Mouse (Mus musculus) forebrain, postnatal 0 days (tissue): ENCODE measurements around the gene Zbtb22. TPM values are rescaled to one million over a fixed set of nuclear protein-coding genes. Genes with fewer than 3 reads are reported as not detected.
"Not testable (repeated sequence)": the region's sequence is repeated elsewhere in the genome, so short reads cannot be mapped to it uniquely, and the experiment has no call there.

ENCODE experiments used
- ATAC-seq: fragments of 200-750 bp; cut with Nextera tagmentation; 2 replicates; pipeline ENCODE4 v1.8.0; 2017; ENCODE audit warnings: mild to moderate bottlenecking, moderate library complexity
- DNase-seq: peaks from one replicate; pipeline ENCODE4 v3.0.0-alpha.2; 2015
- H3K27ac ChIP-seq: fragments of 300-500 bp; sonication (generic); 2 replicates; pipeline ENCODE4 v1.5.1; 2014; ENCODE audit warnings: low read depth, mild to moderate bottlenecking, antibody characterized with exemption, low read length, moderate library complexity, mixed read lengths
- H3K27me3 ChIP-seq: fragments of 300-500 bp; sonication (generic); 2 replicates; pipeline ENCODE4 v1.6.1; 2014; ENCODE audit warnings: mild to moderate bottlenecking, low read length, mixed read lengths; ENCODE audit not compliant: insufficient read depth
- H3K36me3 ChIP-seq: fragments of 300-500 bp; sonication (generic); 2 replicates; pipeline ENCODE4 v1.6.1; 2014; ENCODE audit warnings: mild to moderate bottlenecking, moderate library complexity; ENCODE audit not compliant: insufficient read depth
- H3K4me1 ChIP-seq: fragments of 300-500 bp; sonication (generic); 2 replicates; pipeline ENCODE4 v1.6.1; 2014; ENCODE audit warnings: antibody characterized with exemption; ENCODE audit not compliant: insufficient read depth
- H3K4me2 ChIP-seq: fragments of 300-500 bp; sonication (generic); 2 replicates; pipeline ENCODE4 v1.6.1; 2014; ENCODE audit warnings: low read depth, mild to moderate bottlenecking, moderate library complexity
- H3K4me3 ChIP-seq: fragments of 300-500 bp; sonication (generic); 2 replicates; pipeline ENCODE4 v1.5.1; 2014; ENCODE audit warnings: low read depth, low read length, mixed read lengths
- H3K9ac ChIP-seq: fragments of 300-500 bp; sonication (generic); 2 replicates; pipeline ENCODE4 v1.6.1; 2014; ENCODE audit warnings: mild to moderate bottlenecking
- H3K9me3 ChIP-seq: fragments of 300-500 bp; sonication (generic); 2 replicates; pipeline ENCODE4 v1.6.1; 2016; ENCODE audit warnings: low read length
- CTCF ChIP-seq: sonication (generic); IDR thresholded peaks from 2 replicates; pipeline ENCODE4 v1.5.1; 2016; ENCODE audit warnings: antibody characterized with exemption, control low read depth, low read depth
- WGBS: fragments of 180-500 bp; shearing (Covaris S2); extraction: QIAGEN DNeasy Blood & Tissue Kit; methylation state at CpG from one replicate; pipeline ENCODE4 v1.1.7; 2014; 5-methylcytosine and 5-hydroxymethylcytosine counted together
- polyA plus RNA-seq: library from polyadenylated mRNA; unstranded; fragments of >200 nt; fragmentation: Nextera tagmentation; extraction: Ambion mirVana; gene quantifications from 2 replicates; pipeline ENCODE4 v1.2.1, GENCODE M21; 2015
- total RNA-seq: library from RNA; depleted of rRNA; stranded (reverse); fragments of >200 nt; gene quantifications from 2 replicates; pipeline ENCODE4 v1.2.3, GENCODE M21; 2014

Zbtb22 gene
- total and polyA plus RNA-seq, 2 experiments from 2014 or later, result 22.3 to 44.0 TPM

- Histone ChIP-seq H3K4me3 (no peak overlapping the region), H3K27ac (no peak overlapping the region), H3K4me1 (no peaks in the 10 kb centered on the region), H3K36me3 (no peaks in the 10 kb centered on the region), H3K9ac (no peak overlapping the region), H3K27me3 (no peaks in the 10 kb centered on the region), H3K4me2 (no peak overlapping the region), H3K9me3 (no peaks in the 10 kb centered on the region)
- WGBS, result 78% methylated on average over 4 of the region's 4 CpGs
- TF ChIP-seq CTCF, result no peak
- ATAC-seq (no peak), DNase-seq (no peak)
These were observed 16.1 kb upstream of the Zbtb22 start for GRCm38 (mm10) chr17:33899642-33900041.

GRCm38 (mm10) chr17:33900281-33900988 is 15.3 kb upstream of the Zbtb22 start:
- H3K4me1 ChIP-seq, result no peaks in the 10 kb centered on the region

GRCm38 (mm10) chr17:33900989-33901314 is 14.8 kb upstream of the Zbtb22 start:
- no peak for ATAC-seq

More at GRCm38 (mm10) chr17:33900281-33900988, 15.3 kb upstream of the Zbtb22 start:
- DNase-seq (no peak), ATAC-seq (no peak)
- Histone ChIP-seq H3K9me3 (no peaks in the 10 kb centered on the region), H3K4me2 (no peak overlapping the region), H3K27me3 (no peaks in the 10 kb centered on the region), H3K36me3 (no peaks in the 10 kb centered on the region), H3K9ac (no peak overlapping the region), H3K27ac (no peak overlapping the region), H3K4me3 (no peak overlapping the region)
- no peak for TF ChIP-seq CTCF
- 71% methylated on average over 7 of the region's 7 CpGs for WGBS

GRCm38 (mm10) chr17:33901653-33902052 is 14.1 kb upstream of the Zbtb22 start:
- no peaks in the 10 kb centered on the region for H3K9me3 ChIP-seq
- no peaks in the 10 kb centered on the region for H3K27me3 ChIP-seq
- no peak overlapping the region for H3K9ac ChIP-seq
- 71% methylated on average over 4 of the region's 4 CpGs for WGBS
- ATAC-seq (no peak), DNase-seq (no peak)
- H3K27ac ChIP-seq, result no peak overlapping the region
- TF ChIP-seq CTCF, result no peak
- no peak overlapping the region for H3K4me3 ChIP-seq
- H3K4me1 ChIP-seq, result no peaks in the 10 kb centered on the region
- H3K36me3 ChIP-seq, result no peaks in the 10 kb centered on the region
- no peak overlapping the region for H3K4me2 ChIP-seq

More at GRCm38 (mm10) chr17:33900989-33901314, 14.8 kb upstream of the Zbtb22 start:
- Histone ChIP-seq H3K36me3 (no peaks in the 10 kb centered on the region), H3K27me3 (no peaks in the 10 kb centered on the region), H3K4me1 (no peaks in the 10 kb centered on the region), H3K9ac (no peak overlapping the region), H3K9me3 (no peaks in the 10 kb centered on the region), H3K27ac (no peak overlapping the region), H3K4me3 (no peak overlapping the region), H3K4me2 (no peak overlapping the region)
- WGBS, result 84% methylated on average over 4 of the region's 4 CpGs
- no peak for DNase-seq
- no peak for TF ChIP-seq CTCF

GRCm38 (mm10) chr17:33902079-33902478 is 13.6 kb upstream of the Zbtb22 start:
- no peak overlapping the region for H3K27ac ChIP-seq
- WGBS, result 76% methylated on average over 4 of the region's 4 CpGs
- ATAC-seq (no peak), DNase-seq (no peak)
- H3K4me1 ChIP-seq, result no peaks in the 10 kb centered on the region
- H3K4me2 ChIP-seq, result no peak overlapping the region
- H3K36me3 ChIP-seq, result no peaks in the 10 kb centered on the region
- TF ChIP-seq CTCF, result no peak
- H3K27me3 ChIP-seq, result no peaks in the 10 kb centered on the region
- H3K4me3 ChIP-seq, result no peak overlapping the region
- no peaks in the 10 kb centered on the region for H3K9me3 ChIP-seq
- no peak overlapping the region for H3K9ac ChIP-seq

- ATAC-seq (no peak), DNase-seq (no peak)
- H3K9me3 ChIP-seq, result no peaks in the 10 kb centered on the region
- no peak overlapping the region for H3K4me3 ChIP-seq
- no peak for TF ChIP-seq CTCF
- no peaks in the 10 kb centered on the region for H3K27me3 ChIP-seq
- no peak overlapping the region for H3K4me2 ChIP-seq
- no peaks in the 10 kb centered on the region for H3K36me3 ChIP-seq
- no peak overlapping the region for H3K27ac ChIP-seq
- no peaks in the 10 kb centered on the region for H3K4me1 ChIP-seq
- WGBS, result 88% methylated on average over 7 of the region's 7 CpGs
- H3K9ac ChIP-seq, result no peak overlapping the region
These were observed 13.2 kb upstream of the Zbtb22 start for GRCm38 (mm10) chr17:33902491-33902890.

GRCm38 (mm10) chr17:33903911-33904651 is 11.6 kb upstream of the Zbtb22 start:
- not testable (repeated sequence) for H3K4me3 ChIP-seq, H3K27me3 ChIP-seq, H3K4me1 ChIP-seq, ATAC-seq, H3K9me3 ChIP-seq, H3K36me3 ChIP-seq, H3K9ac ChIP-seq, H3K27ac ChIP-seq, H3K4me2 ChIP-seq, DNase-seq
- WGBS, result 67% methylated on average over 6 of the region's 6 CpGs

GRCm38 (mm10) chr17:33904835-33905234 is 10.9 kb upstream of the Zbtb22 start, which contains the start of gene Platr17:
Platr17 (plus strand) TSS chr17:33905135.
- H3K4me3 ChIP-seq, H3K36me3 ChIP-seq, H3K27me3 ChIP-seq, DNase-seq, H3K27ac ChIP-seq, H3K4me2 ChIP-seq, H3K9ac ChIP-seq, H3K9me3 ChIP-seq, ATAC-seq, H3K4me1 ChIP-seq: not testable (repeated sequence)
- WGBS, result 27% methylated on average over 3 of the region's 4 CpGs
